Mouse (Mus musculus) heart, postnatal 0 days (tissue): Measurements from ENCODE around the gene Epo. TPM values are rescaled to one million over a fixed set of nuclear protein-coding genes. Genes with fewer than 3 reads are reported as not detected.

Source experiments
- ATAC-seq: fragments of 200-750 bp; cut with Nextera tagmentation; 2 replicates; pipeline ENCODE4 v1.8.0; 2017; ENCODE audit warnings: low read depth, moderate number of reproducible peaks, moderate library complexity; ENCODE audit not compliant: insufficient read depth
- DNase-seq: peaks from one replicate; pipeline ENCODE4 v3.0.0-alpha.2; 2016; ENCODE audit warnings: low spot score
- H3K27ac ChIP-seq: fragments of 300-500 bp; sonication (generic); 2 replicates; pipeline ENCODE4 v1.5.1; 2014; ENCODE audit warnings: low read depth, mild to moderate bottlenecking
- H3K27me3 ChIP-seq: fragments of 300-500 bp; sonication (generic); 2 replicates; pipeline ENCODE4 v1.6.1; 2014; ENCODE audit warnings: low read length, mixed read lengths; ENCODE audit not compliant: control insufficient read depth, insufficient read depth
- H3K36me3 ChIP-seq: fragments of 300-500 bp; sonication (generic); replicated peaks from 2 replicates; pipeline ENCODE4 v1.6.1; 2014; ENCODE audit warnings: low read length, mixed read lengths; ENCODE audit not compliant: control insufficient read depth, insufficient read depth
- H3K4me1 ChIP-seq: fragments of 300-500 bp; sonication (generic); 2 replicates; pipeline ENCODE4 v1.6.1; 2014; ENCODE audit warnings: antibody characterized with exemption; ENCODE audit not compliant: control insufficient read depth, insufficient read depth
- H3K4me2 ChIP-seq: fragments of 300-500 bp; sonication (generic); 2 replicates; pipeline ENCODE4 v1.6.1; 2014; ENCODE audit warnings: low read depth, mild to moderate bottlenecking, low read length, moderate library complexity
- H3K4me3 ChIP-seq: fragments of 300-500 bp; sonication (generic); 2 replicates; pipeline ENCODE4 v1.5.1; 2014; ENCODE audit warnings: low read depth, low read length
- H3K9ac ChIP-seq: fragments of 300-500 bp; sonication (generic); replicated peaks from 2 replicates; pipeline ENCODE4 v1.6.1; 2014; ENCODE audit warnings: low read depth, low read length, mixed read lengths
- H3K9me3 ChIP-seq: fragments of 300-500 bp; sonication (generic); replicated peaks from 2 replicates; pipeline ENCODE4 v1.6.1; 2016; ENCODE audit warnings: low read length; ENCODE audit not compliant: control insufficient read depth
- CTCF ChIP-seq: IDR thresholded peaks from 2 replicates; pipeline ENCODE4 v1.5.1; 2016; ENCODE audit warnings: antibody characterized with exemption, control low read depth, low read depth
- EP300 ChIP-seq: IDR thresholded peaks from 2 replicates; pipeline ENCODE4 v1.6.1; 2016; ENCODE audit warnings: antibody characterized with exemption, low read depth
- whole genome bisulfite sequencing: fragments of 180-500 bp; shearing (Covaris S2); extraction: QIAGEN DNeasy Blood & Tissue Kit; methylation state at CpG from one replicate; pipeline ENCODE4 v1.1.7; 2014; 5-methylcytosine and 5-hydroxymethylcytosine counted together
- polyA plus RNA-seq: library from polyadenylated mRNA; unstranded; fragments of >200 nt; fragmentation: Nextera tagmentation; extraction: Ambion mirVana; gene quantifications from 2 replicates; pipeline ENCODE4 v1.2.1, GENCODE M21; 2015
- total RNA-seq: library from RNA; depleted of rRNA; stranded (reverse); fragments of >200 nt; gene quantifications from 2 replicates; pipeline ENCODE4 v1.2.3, GENCODE M21; 2014; ENCODE audit warnings: low replicate concordance

The Epo gene
- total and polyA plus RNA-seq, 2 experiments from 2014 or later = not detected

DNA sequence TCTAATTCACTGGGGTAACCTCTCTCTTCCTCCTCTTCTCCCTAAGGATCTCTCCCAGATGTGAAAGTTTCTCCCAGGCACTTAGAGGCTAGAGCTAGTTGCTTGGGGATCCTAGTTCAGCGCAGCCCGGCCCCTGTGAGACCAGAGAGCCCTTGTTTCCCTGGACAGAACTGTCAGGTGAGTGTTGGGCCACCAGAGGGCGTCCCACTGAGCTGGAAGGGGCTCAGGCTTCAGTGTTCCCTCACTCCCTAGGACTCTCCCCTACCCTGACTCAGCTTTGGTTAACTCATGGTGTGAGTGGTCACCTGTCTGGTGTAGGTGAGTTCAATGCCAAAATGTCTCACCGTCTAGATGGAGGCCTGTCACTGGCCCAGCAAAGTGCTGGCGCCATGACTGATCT lies 14.6 kb downstream of the Epo start, which contains the start of gene Gigyf1:
TSS of gene Gigyf1 (plus strand) at position 113 of the 400 bp plus-strand sequence.
- H3K9ac ChIP-seq = no peak within 1 kb of the TSS

DNA sequence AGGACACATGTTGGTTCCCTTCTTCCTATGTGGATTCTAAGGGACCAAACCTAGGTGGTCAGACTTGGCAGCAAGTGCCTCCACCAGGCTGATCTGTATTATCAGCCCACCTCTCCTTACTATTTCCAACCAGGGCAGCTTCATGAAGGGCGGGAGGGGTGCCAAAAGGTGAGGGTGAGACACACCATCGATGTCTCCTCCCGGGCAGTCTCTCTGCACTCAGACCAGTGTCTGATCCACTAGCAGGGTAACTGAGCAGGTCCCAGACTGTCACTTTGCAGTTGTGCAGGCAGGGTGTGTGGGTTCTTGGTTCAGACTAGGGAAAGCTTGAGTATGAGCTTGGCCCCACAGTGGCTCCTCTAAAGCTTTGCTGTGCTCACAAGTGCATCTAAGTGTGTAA lies 18.2 kb downstream of the Epo start:
- Histone ChIP-seq H3K27ac (no peak overlapping the region), H3K4me1 (peaks cover 20% of the 10 kb centered on the region), H3K9me3 (no peaks in the 10 kb centered on the region), H3K4me2 (no peak overlapping the region), H3K36me3 (peaks cover 23% of the 10 kb centered on the region), H3K9ac (no peak overlapping the region; the same call in 1 of the 2 replicates), H3K4me3 (no peak overlapping the region), H3K27me3 (no peaks in the 10 kb centered on the region)
- no peak for TF ChIP-seq EP300
- TF ChIP-seq CTCF = no peak
- ATAC-seq (no peak), DNase-seq (no peak)
- 72% methylated on average over 3 of the region's 3 CpGs for WGBS

More for the DNA sequence above, 14.6 kb downstream of the Epo start, which contains the start of gene Gigyf1:
- Histone ChIP-seq H3K27me3 (no peaks in the 10 kb centered on the region), H3K4me3 (no peak within 1 kb of the TSS), H3K9me3 (no peaks in the 10 kb centered on the region), H3K4me2 (no peak within 1 kb of the TSS), H3K4me1 (peaks cover 5% of the 10 kb centered on the region), H3K36me3 (peaks cover 60% of the 10 kb centered on the region), H3K27ac (no peak within 1 kb of the TSS)
- WGBS = 78% methylated on average over 5 of the region's 5 CpGs
- peak; percentile 49 for TF ChIP-seq CTCF
- TF ChIP-seq EP300 = no peak
- ATAC-seq (peak; percentile 25), DNase-seq (no peak)

DNA sequence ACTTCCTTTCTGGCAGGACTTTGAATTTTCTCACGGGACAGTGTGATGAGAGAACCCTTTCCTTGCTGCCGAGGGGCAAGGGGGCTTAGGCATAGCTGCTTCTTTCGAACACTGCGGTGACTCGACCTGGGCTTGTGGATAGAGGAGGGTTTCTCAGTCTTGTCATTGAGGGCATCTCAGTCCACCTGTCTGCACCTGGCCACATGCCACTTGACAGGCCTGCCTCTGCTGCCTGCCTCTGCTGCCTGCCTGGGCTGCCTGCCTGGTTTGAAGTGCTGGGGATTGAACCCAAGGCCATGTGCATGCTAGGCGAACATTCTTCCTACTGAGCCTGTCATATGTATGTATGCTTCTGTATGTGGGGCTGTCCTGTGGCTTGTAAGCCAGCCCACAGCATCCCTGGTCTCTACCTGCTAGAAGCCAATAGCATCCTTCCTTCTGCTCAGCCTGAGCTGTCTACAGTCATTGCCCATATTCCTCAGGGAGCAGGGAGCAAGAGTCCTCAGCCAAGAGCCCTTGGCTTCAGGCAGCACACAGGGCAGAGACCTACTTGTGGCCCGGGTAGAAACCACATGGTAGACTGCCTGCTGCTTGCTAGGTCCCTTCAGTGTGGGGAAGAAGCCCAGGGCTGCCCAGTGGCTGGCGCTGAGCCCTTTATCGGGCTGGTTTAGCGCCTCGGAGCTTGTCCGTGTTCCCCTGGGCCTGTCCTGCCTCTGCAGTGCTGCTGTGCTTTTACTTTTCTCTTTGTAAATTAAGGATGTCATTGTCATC lies 18.9 kb downstream of the Epo start:
- no peak for ATAC-seq
- WGBS = 67% methylated on average over 12 of the region's 12 CpGs
- no peak overlapping the region for H3K9ac ChIP-seq
- no peak overlapping the region for H3K27ac ChIP-seq
- no peaks in the 10 kb centered on the region for H3K9me3 ChIP-seq
- H3K4me3 ChIP-seq = no peak overlapping the region
- H3K27me3 ChIP-seq = no peaks in the 10 kb centered on the region
- no peak for DNase-seq
- H3K36me3 ChIP-seq = peaks cover 17% of the 10 kb centered on the region
- H3K4me2 ChIP-seq = no peak overlapping the region
- TF ChIP-seq EP300 (no peak), CTCF (no peak)
- peaks cover 23% of the 10 kb centered on the region for H3K4me1 ChIP-seq

DNA sequence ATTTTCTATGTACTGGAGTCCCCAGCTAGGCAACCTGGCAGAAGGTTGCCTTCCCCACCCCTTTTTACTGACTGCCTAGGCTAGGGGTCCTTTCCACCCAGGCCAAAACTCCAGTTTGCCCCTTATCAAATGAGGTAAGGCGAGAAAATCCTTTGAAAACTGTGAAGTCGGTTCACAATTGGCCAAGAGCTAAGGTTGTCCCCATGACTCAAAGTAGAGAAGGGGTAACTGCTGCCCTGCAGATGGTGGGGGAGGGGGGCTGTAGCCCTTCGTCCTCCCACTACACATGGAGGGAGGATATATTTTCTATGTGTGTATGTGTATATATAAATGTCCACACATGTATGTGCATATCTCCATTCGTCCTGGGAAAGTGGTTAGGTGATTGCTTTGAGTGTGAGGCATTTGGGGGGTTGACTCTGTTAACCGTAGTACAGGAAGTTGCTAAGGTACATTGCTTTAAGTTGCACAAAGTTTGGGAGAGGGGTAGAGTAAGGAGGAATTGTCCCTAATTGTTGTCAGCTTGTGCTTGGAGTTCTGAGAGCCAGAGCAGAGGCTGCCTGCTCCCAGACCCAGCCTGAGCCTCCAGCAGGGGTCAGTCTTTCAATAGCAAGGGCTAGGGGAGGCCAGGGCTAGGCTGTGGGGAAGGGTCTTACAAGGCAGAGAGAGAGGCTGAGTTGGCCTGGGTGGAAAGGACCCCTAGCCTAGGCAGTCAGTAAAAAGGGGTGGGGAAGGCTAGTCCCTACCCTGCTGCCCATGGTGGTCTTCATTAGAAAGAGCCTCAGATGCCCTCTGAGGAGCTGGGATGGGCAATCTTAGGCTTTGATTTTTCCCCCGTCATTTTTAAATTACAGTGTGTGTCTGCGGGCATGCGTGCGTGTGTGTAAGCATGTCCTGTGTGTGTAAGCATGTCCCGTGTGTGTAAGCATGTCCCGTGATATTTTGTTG lies 19.9 kb downstream of the Epo start:
- TF ChIP-seq CTCF (peak; percentile 66), EP300 (no peak)
- 65% methylated on average over 11 of the region's 11 CpGs for WGBS
- H3K27ac ChIP-seq = no peak overlapping the region
- no peak overlapping the region for H3K9ac ChIP-seq
- peaks cover 23% of the 10 kb centered on the region for H3K4me1 ChIP-seq
- no peak for ATAC-seq
- no peak overlapping the region for H3K4me3 ChIP-seq
- DNase-seq = no peak
- no peaks in the 10 kb centered on the region for H3K9me3 ChIP-seq
- peaks cover 10% of the 10 kb centered on the region for H3K36me3 ChIP-seq
- H3K27me3 ChIP-seq = no peaks in the 10 kb centered on the region
- H3K4me2 ChIP-seq = no peak overlapping the region

DNA sequence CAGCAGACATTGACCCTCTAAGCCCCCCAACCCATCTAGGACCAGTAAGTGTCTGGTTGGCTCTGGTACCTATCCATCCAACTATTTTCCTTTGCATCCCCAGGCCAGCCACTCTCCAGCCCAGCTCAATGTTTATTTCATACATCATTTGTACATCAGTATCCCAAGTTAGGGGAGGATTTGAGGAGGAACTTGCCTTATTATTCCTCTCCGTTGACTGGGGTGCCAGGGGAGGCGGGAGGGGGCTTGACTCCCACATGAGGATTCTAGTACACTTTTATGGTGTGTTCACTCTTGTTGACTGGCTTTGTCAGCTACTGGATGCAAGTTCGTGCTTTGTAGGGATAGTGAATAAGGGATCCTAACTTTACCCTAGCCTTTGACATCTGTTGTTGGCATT lies 21.3 kb downstream of the Epo start:
- Histone ChIP-seq H3K9me3 (no peaks in the 10 kb centered on the region), H3K36me3 (peaks cover 3% of the 10 kb centered on the region; the same call in 1 of the 2 replicates), H3K4me1 (peaks cover 23% of the 10 kb centered on the region), H3K4me2 (peak overlapping the region; percentile 99), H3K27me3 (no peaks in the 10 kb centered on the region), H3K4me3 (peak overlapping the region; percentile 100), H3K9ac (peak overlapping the region; percentile 99; the same call in 1 of the 2 replicates), H3K27ac (no peak overlapping the region)
- TF ChIP-seq EP300 = no peak
- TF ChIP-seq CTCF = no peak
- no peak for ATAC-seq
- 73% methylated on average over 3 of the region's 3 CpGs for WGBS
- DNase-seq = no peak
